Mouse (Mus musculus): Measurements from ENCODE around the gene Tnfrsf14.

DNA sequence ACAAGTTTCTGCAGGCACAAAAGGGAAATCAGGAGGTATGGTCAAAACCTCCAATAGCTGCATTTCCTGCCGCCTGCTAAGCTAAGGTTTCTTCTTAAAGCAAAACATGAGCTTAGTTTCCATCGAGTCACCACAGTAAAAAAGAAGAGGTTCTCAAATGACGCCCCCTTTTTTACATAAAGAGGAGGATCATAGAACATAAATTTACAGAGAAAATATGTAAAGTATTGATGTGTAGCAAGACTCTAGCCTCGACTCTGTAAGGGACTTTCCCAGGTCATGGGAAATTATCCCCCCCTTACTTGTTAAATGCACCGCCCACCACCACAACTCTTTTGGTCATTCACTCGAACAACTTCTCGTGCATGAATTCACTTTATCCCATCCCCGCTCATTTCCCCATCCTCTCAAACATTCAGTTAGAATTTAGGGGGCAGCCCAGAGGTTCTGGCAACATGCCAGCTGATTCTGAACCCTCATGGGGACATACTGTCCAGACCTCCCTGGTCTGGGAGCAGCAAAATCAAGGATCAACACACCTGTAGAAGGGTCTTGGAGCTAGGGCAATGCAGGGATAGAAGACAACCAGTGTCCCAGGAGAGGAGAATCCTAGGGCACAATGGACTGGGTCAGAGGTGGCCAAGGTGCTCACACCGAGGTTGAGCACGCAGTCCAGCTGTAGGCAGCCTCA, 14.4 kb upstream of the Tnfrsf14 start:
- TF ChIP-seq CTCF (IDR thresholded peaks at IDR 0.05; ENCODE audit: control insufficient read depth, insufficient read depth, insufficient replicate concordance, low read depth, low read length) (no peak), POLR2A (IDR thresholded peaks at IDR 0.05; ENCODE audit: control insufficient read depth, low read depth, low read length) (no peak)

All from testis, adult 2 months (tissue).